Mouse (Mus musculus): ENCODE results near the gene Shank2. TPM values are rescaled to one million over a fixed set of nuclear protein-coding genes. Genes with fewer than 3 reads are reported as not detected.

The Shank2 gene
- polyA plus RNA-seq, 1 experiment: 0.70 TPM

- Histone ChIP-seq H3K27me3 (ENCODE audit: control insufficient read depth, insufficient read depth, insufficient read length) (peaks cover 16% of the 10 kb centered on the region), H3K36me3 (ENCODE audit: control insufficient read depth, insufficient read depth) (no peaks in the 10 kb centered on the region), H3K79me2 (ENCODE audit: control insufficient read depth, insufficient read depth) (no peaks in the 10 kb centered on the region), H3K79me3 (ENCODE audit: low read depth) (no peaks in the 10 kb centered on the region), H3K4me3 (ENCODE audit: insufficient read depth, poor library complexity, severe bottlenecking) (no peak overlapping the region), H3ac (ENCODE audit: control insufficient read depth, insufficient read length, low read depth) (no peak overlapping the region)
- TF ChIP-seq FOSL1 (IDR thresholded peaks at IDR 0.05; ENCODE audit: insufficient read depth, low read length, poor library complexity, severe bottlenecking): no peak
- TF ChIP-seq CTCF (IDR thresholded peaks at IDR 0.05; ENCODE audit: control insufficient read depth, insufficient read depth, insufficient read length): no peak
- no peak for TF ChIP-seq MYOD1 (IDR thresholded peaks at IDR 0.05; ENCODE audit: control insufficient read depth, insufficient read length, low read depth)
- TF ChIP-seq USF1 (IDR thresholded peaks at IDR 0.05; ENCODE audit: low read depth): no peak
- no peak for TF ChIP-seq CEBPB (IDR thresholded peaks at IDR 0.05; ENCODE audit: low read depth)
- TF ChIP-seq MAX (IDR thresholded peaks at IDR 0.05): no peak
- no peak for TF ChIP-seq MYOG (IDR thresholded peaks at IDR 0.05; ENCODE audit: control insufficient read depth, extremely low read depth, insufficient read length)
These were observed 131.1 kb downstream of the Shank2 start for GRCm38 (mm10) chr7:144132699-144133387.

- no peaks in the 10 kb centered on the region for H3K79me2 ChIP-seq (ENCODE audit: control insufficient read depth, insufficient read depth)
- H3K4me3 ChIP-seq (ENCODE audit: insufficient read depth, poor library complexity, severe bottlenecking): no peak overlapping the region
- peaks cover 16% of the 10 kb centered on the region for H3K27me3 ChIP-seq (ENCODE audit: control insufficient read depth, insufficient read depth, insufficient read length)
- no peaks in the 10 kb centered on the region for H3K79me3 ChIP-seq (ENCODE audit: low read depth)
- no peak for TF ChIP-seq CTCF (IDR thresholded peaks at IDR 0.05; ENCODE audit: control insufficient read depth, insufficient read depth, insufficient read length)
- TF ChIP-seq USF1 (IDR thresholded peaks at IDR 0.05; ENCODE audit: low read depth): no peak
- no peak for TF ChIP-seq CEBPB (IDR thresholded peaks at IDR 0.05; ENCODE audit: low read depth)
- no peak for TF ChIP-seq MAX (IDR thresholded peaks at IDR 0.05)
- no peak for TF ChIP-seq FOSL1 (IDR thresholded peaks at IDR 0.05; ENCODE audit: insufficient read depth, low read length, poor library complexity, severe bottlenecking)
- no peak for TF ChIP-seq MYOD1 (IDR thresholded peaks at IDR 0.05; ENCODE audit: control insufficient read depth, insufficient read length, low read depth)
- TF ChIP-seq MYOG (IDR thresholded peaks at IDR 0.05; ENCODE audit: control insufficient read depth, extremely low read depth, insufficient read length): no peak
- no peak overlapping the region for H3ac ChIP-seq (ENCODE audit: control insufficient read depth, insufficient read length, low read depth)
- no peaks in the 10 kb centered on the region for H3K36me3 ChIP-seq (ENCODE audit: control insufficient read depth, insufficient read depth)
These were observed 131.8 kb downstream of the Shank2 start for GRCm38 (mm10) chr7:144133388-144133998.

GRCm38 (mm10) chr7:144134699-144135098 is 133.0 kb downstream of the Shank2 start:
- Histone ChIP-seq H3K79me2 (ENCODE audit: control insufficient read depth, insufficient read depth) (no peaks in the 10 kb centered on the region), H3ac (ENCODE audit: control insufficient read depth, insufficient read length, low read depth) (no peak overlapping the region), H3K4me3 (ENCODE audit: insufficient read depth, poor library complexity, severe bottlenecking) (no peak overlapping the region), H3K36me3 (ENCODE audit: control insufficient read depth, insufficient read depth) (no peaks in the 10 kb centered on the region), H3K27me3 (ENCODE audit: control insufficient read depth, insufficient read depth, insufficient read length) (peaks cover 19% of the 10 kb centered on the region), H3K79me3 (ENCODE audit: low read depth) (no peaks in the 10 kb centered on the region)
- TF ChIP-seq MYOD1 (IDR thresholded peaks at IDR 0.05; ENCODE audit: control insufficient read depth, insufficient read length, low read depth) (no peak), FOSL1 (IDR thresholded peaks at IDR 0.05; ENCODE audit: insufficient read depth, low read length, poor library complexity, severe bottlenecking) (no peak), CTCF (IDR thresholded peaks at IDR 0.05; ENCODE audit: control insufficient read depth, insufficient read depth, insufficient read length) (no peak), MAX (IDR thresholded peaks at IDR 0.05) (no peak), MYOG (IDR thresholded peaks at IDR 0.05; ENCODE audit: control insufficient read depth, extremely low read depth, insufficient read length) (no peak), USF1 (IDR thresholded peaks at IDR 0.05; ENCODE audit: low read depth) (no peak), CEBPB (IDR thresholded peaks at IDR 0.05; ENCODE audit: low read depth) (no peak)

GRCm38 (mm10) chr7:144137827-144138226 is 136.1 kb downstream of the Shank2 start:
- Histone ChIP-seq H3K79me3 (ENCODE audit: low read depth) (no peaks in the 10 kb centered on the region), H3ac (ENCODE audit: control insufficient read depth, insufficient read length, low read depth) (no peak overlapping the region), H3K79me2 (ENCODE audit: control insufficient read depth, insufficient read depth) (no peaks in the 10 kb centered on the region), H3K4me3 (ENCODE audit: insufficient read depth, poor library complexity, severe bottlenecking) (no peak overlapping the region), H3K27me3 (ENCODE audit: control insufficient read depth, insufficient read depth, insufficient read length) (peaks cover 12% of the 10 kb centered on the region), H3K36me3 (ENCODE audit: control insufficient read depth, insufficient read depth) (no peaks in the 10 kb centered on the region)
- TF ChIP-seq MYOG (IDR thresholded peaks at IDR 0.05; ENCODE audit: control insufficient read depth, extremely low read depth, insufficient read length) (no peak), CEBPB (IDR thresholded peaks at IDR 0.05; ENCODE audit: low read depth) (no peak), FOSL1 (IDR thresholded peaks at IDR 0.05; ENCODE audit: insufficient read depth, low read length, poor library complexity, severe bottlenecking) (no peak), CTCF (IDR thresholded peaks at IDR 0.05; ENCODE audit: control insufficient read depth, insufficient read depth, insufficient read length) (no peak), MYOD1 (IDR thresholded peaks at IDR 0.05; ENCODE audit: control insufficient read depth, insufficient read length, low read depth) (no peak)

GRCm38 (mm10) chr7:144138476-144138875 is 136.7 kb downstream of the Shank2 start:
- Histone ChIP-seq H3K27me3 (ENCODE audit: control insufficient read depth, insufficient read depth, insufficient read length) (peaks cover 12% of the 10 kb centered on the region), H3K79me3 (ENCODE audit: low read depth) (no peaks in the 10 kb centered on the region), H3K79me2 (ENCODE audit: control insufficient read depth, insufficient read depth) (no peaks in the 10 kb centered on the region), H3K36me3 (ENCODE audit: control insufficient read depth, insufficient read depth) (no peaks in the 10 kb centered on the region), H3ac (ENCODE audit: control insufficient read depth, insufficient read length, low read depth) (no peak overlapping the region), H3K4me3 (ENCODE audit: insufficient read depth, poor library complexity, severe bottlenecking) (no peak overlapping the region)
- no peak for TF ChIP-seq MYOG (IDR thresholded peaks at IDR 0.05; ENCODE audit: control insufficient read depth, extremely low read depth, insufficient read length)
- no peak for TF ChIP-seq USF1 (IDR thresholded peaks at IDR 0.05; ENCODE audit: low read depth)
- no peak for TF ChIP-seq MAX (IDR thresholded peaks at IDR 0.05)
- TF ChIP-seq CEBPB (IDR thresholded peaks at IDR 0.05; ENCODE audit: low read depth): no peak
- TF ChIP-seq CTCF (IDR thresholded peaks at IDR 0.05; ENCODE audit: control insufficient read depth, insufficient read depth, insufficient read length): no peak
- TF ChIP-seq MYOD1 (IDR thresholded peaks at IDR 0.05; ENCODE audit: control insufficient read depth, insufficient read length, low read depth): no peak
- TF ChIP-seq FOSL1 (IDR thresholded peaks at IDR 0.05; ENCODE audit: insufficient read depth, low read length, poor library complexity, severe bottlenecking): no peak
